Mouse (Mus musculus) erythroid progenitor cell, adult 5-6 weeks (primary cell): Measurements from ENCODE around the gene Nucb1. TPM values are rescaled to one million over a fixed set of nuclear protein-coding genes. Genes with fewer than 3 reads are reported as not detected.
A peak's percentile ranks its signal among the peaks of the same experiment; 100 is the strongest.
"Not testable (repeated sequence)": the region's sequence is repeated elsewhere in the genome, so short reads cannot be mapped to it uniquely, and the experiment has no call there.

ENCODE experiments used
- ATAC-seq: replicated peaks from 2 replicates; pipeline ENCODE4 v1.8.0; 2016; ENCODE audit warnings: moderate number of reproducible peaks, mild to moderate bottlenecking, moderate TSS enrichment, inconsistent platforms; ENCODE audit not compliant: poor library complexity, low FRiP score, severe bottlenecking
- total RNA-seq, 2 experiments: library from RNA; stranded (forward) in 1 of 2; stranded (reverse) in 1 of 2; fragments of 150-400 nt in 1 of 2; fragments of 186-747, 209-891 nt in 1 of 2; gene quantifications; 2 replicates each; pipeline versions ENCODE4 v1.2.3 to v1.2.4; 2015 to 2017; ENCODE audit warnings: low replicate concordance in 2 of 2

Nucb1 gene
- total RNA-seq, 2 experiments from 2014 or later, result 168 to 789 TPM

- peak; percentile 88 for ATAC-seq
Observed at GRCm38 (mm10) chr7:45466283-45467089, 43.7 kb downstream of the Nucb1 start, which contains the start of gene Bax. Gene Bax, minus strand, starts transcription at chr7:45466898.

- no peak for ATAC-seq
Observed at GRCm38 (mm10) chr7:45465549-45465948, 44.7 kb downstream of the Nucb1 start.

- no peak for ATAC-seq
Observed at GRCm38 (mm10) chr7:45465112-45465511, 45.1 kb downstream of the Nucb1 start.

- no peak for ATAC-seq
Observed at GRCm38 (mm10) chr7:45463987-45464778, 46.0 kb downstream of the Nucb1 start.

GRCm38 (mm10) chr7:45462868-45463267 lies 47.3 kb downstream of the Nucb1 start:
- not testable (repeated sequence) for ATAC-seq

- no peak for ATAC-seq
Observed at GRCm38 (mm10) chr7:45462325-45462724, 47.9 kb downstream of the Nucb1 start.

- ATAC-seq, result no peak
Observed at GRCm38 (mm10) chr7:45461781-45462180, 48.4 kb downstream of the Nucb1 start.

- ATAC-seq, result peak; percentile 31
Observed at GRCm38 (mm10) chr7:45461326-45461725, 48.9 kb downstream of the Nucb1 start.

GRCm38 (mm10) chr7:45460860-45461314 lies 49.3 kb downstream of the Nucb1 start:
- peak; percentile 81 for ATAC-seq

GRCm38 (mm10) chr7:45460377-45460776 lies 49.8 kb downstream of the Nucb1 start:
- ATAC-seq, result peak; percentile 25

GRCm38 (mm10) chr7:45459564-45460140 lies 50.6 kb downstream of the Nucb1 start, which contains the start of gene Ftl1:
Gene Ftl1, minus strand, starts transcription at chr7:45459884.
- peak; percentile 88 for ATAC-seq

- peak; percentile 23; the same call in 1 of the 2 replicates for ATAC-seq
Observed at GRCm38 (mm10) chr7:45458748-45459563, 51.2 kb downstream of the Nucb1 start.

- ATAC-seq, result no peak
Observed at GRCm38 (mm10) chr7:45457204-45458060, 52.8 kb downstream of the Nucb1 start.

- no peak for ATAC-seq
Observed at GRCm38 (mm10) chr7:45456721-45457203, 53.4 kb downstream of the Nucb1 start.

- no peak for ATAC-seq
Observed at GRCm38 (mm10) chr7:45455932-45456696, 54.1 kb downstream of the Nucb1 start.

- ATAC-seq, result no peak
Observed at GRCm38 (mm10) chr7:45454971-45455370, 55.2 kb downstream of the Nucb1 start.

GRCm38 (mm10) chr7:45451344-45451982 lies 58.7 kb downstream of the Nucb1 start:
- ATAC-seq, result peak; percentile 90
